Mouse (Mus musculus): Measurements from ENCODE around the gene Adamts4. TPM values are rescaled to one million over a fixed set of nuclear protein-coding genes. Genes with fewer than 3 reads are reported as not detected.
A peak's percentile ranks its signal among the peaks of the same experiment; 100 is the strongest.

The Adamts4 gene
- polyA plus RNA-seq, 1 experiment from 2014 or later: 4.1 TPM

DNA sequence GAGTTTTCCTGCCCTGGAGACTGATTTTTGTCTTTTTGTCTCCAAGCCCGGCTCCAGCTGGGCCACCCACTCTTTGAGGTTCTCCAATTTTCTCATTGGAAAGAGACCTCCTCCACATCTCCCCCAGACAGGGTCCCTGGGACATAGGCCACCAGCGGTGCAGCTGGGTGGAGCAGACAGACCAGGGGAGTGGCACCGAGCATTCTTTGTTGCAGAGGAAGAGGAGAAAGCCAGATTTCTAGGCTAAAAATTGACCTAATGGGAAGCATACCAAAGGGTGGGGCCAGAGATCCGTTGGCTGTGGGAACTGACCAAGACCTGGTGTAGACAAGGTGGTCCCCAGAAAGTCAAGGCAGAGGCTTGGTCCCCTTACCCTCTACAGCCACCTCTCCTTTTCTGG lies 2.3 kb upstream of the Adamts4 start:
- ATAC-seq (ENCODE audit: low FRiP score, low TSS enrichment): no peak
- peaks cover 20% of the 10 kb centered on the region for H3K36me3 ChIP-seq (ENCODE audit: control insufficient read depth, insufficient read depth, low read length)
- peak overlapping the region; percentile 77; the same call in 1 of the 2 replicates for H3K4me3 ChIP-seq (replicated peaks; ENCODE audit: low read depth, low read length)
- H3K9me3 ChIP-seq (ENCODE audit: control insufficient read depth, low read length): no peaks in the 10 kb centered on the region
- peak overlapping the region; percentile 85 for H3K4me2 ChIP-seq (ENCODE audit: low read length)
- no peak for DNase-seq
- H3K4me1 ChIP-seq (ENCODE audit: control insufficient read depth, insufficient read depth, low read length): peaks cover 36% of the 10 kb centered on the region
- peak overlapping the region; percentile 33; the same call in 1 of the 2 replicates for H3K27ac ChIP-seq (replicated peaks; ENCODE audit: low read depth, low read length)
- WGBS: 26% methylated on average over 4 of the region's 4 CpGs
- H3K27me3 ChIP-seq (ENCODE audit: control insufficient read depth, insufficient read depth, low read length): no peaks in the 10 kb centered on the region
- no peak overlapping the region for H3K9ac ChIP-seq (replicated peaks; ENCODE audit: low read length)

DNA sequence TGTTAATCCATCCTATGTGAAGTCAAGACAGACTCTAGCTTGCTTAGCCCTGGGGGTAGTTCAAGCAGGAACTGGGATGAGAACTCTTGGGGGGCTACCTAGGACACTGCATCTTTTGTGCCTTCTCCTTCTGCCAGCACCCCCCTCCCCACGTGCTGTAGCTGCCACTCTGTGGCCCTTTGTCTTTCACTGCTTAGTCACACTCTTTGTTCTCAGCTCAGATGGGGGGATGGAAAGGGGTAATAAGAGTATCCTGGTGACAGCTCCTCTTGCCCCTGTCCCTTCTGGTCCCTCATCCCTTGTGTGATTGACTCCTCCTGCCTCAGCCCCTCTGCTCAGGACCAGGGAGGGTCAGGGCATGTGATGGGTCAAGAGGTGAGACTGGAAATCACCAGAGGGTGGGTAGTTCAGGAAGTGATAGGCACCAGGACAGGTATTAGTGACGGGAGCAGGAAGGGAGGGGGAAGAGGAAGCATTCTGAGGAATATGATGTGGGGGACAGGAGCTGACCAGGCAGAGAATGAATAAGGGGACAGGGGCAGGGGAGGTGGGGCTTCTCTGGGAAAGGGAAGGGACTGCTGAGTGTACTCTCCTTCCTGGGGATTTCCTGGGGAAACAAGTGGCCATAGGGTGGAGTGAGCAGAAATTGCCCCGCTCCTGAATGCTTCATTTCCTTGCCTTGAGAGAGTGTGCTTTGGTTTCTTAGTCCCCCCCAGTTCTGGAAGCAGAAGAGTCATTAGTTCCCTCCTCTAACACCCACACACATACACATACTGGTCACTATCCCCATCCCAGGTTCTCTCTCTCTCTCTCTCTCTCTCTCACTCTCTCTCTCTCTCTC lies 1.6 kb upstream of the Adamts4 start:
- WGBS: 37% methylated on average over 3 of the region's 3 CpGs
- H3K27me3 ChIP-seq (ENCODE audit: control insufficient read depth, insufficient read depth, low read length): no peaks in the 10 kb centered on the region
- peaks cover 36% of the 10 kb centered on the region for H3K4me1 ChIP-seq (ENCODE audit: control insufficient read depth, insufficient read depth, low read length)
- H3K36me3 ChIP-seq (ENCODE audit: control insufficient read depth, insufficient read depth, low read length): peaks cover 13% of the 10 kb centered on the region
- no peak overlapping the region for H3K4me3 ChIP-seq (replicated peaks; ENCODE audit: low read depth, low read length)
- 0 out of 2 replicates have a peak overlapping the region, but pooled peaks have one; percentile 8 for H3K27ac ChIP-seq (replicated peaks; ENCODE audit: low read depth, low read length)
- no peaks in the 10 kb centered on the region for H3K9me3 ChIP-seq (ENCODE audit: control insufficient read depth, low read length)
- ATAC-seq (ENCODE audit: low FRiP score, low TSS enrichment) (no peak), DNase-seq (no peak)
- H3K4me2 ChIP-seq (ENCODE audit: low read length): no peak overlapping the region
- no peak overlapping the region for H3K9ac ChIP-seq (replicated peaks; ENCODE audit: low read length)

DNA sequence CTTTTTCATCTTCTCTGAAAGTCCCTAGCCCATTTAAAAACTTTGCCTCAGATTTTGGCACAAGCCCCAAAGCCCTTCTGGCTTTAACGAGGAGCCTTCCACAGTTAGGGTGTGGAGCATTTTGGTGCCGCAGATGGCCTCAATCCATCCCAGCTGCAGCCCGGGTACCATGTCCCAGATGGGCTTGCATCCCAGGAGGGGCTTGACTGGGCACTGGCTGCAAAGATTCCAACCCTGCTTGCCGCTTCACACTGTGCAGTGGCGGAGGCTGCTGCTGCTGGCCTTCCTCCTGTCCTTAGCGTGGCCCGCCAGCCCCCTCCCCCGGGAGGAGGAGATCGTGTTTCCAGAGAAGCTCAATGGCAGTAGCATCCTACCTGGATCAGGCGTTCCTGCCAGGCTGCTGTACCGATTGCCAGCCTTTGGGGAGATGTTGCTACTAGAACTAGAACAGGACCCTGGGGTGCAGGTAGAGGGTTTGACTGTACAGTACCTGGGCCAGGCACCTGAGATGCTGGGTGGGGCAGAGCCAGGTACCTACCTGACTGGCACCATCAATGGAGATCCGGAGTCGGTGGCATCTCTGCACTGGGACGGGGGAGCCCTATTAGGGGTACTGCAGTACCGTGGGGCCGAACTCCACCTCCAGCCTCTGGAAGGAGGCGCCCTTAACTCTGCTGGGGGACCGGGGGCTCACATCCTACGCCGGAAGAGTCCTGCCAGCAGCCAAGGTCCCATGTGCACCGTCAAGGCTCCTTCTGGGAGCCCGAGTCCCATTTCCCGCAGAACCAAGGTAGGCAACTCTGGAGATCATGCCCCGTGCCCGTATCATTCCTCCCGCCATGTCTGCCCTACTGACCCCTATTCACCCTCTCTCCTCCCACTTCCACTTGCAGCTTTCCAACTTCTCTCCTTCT lies 716 bp downstream of the Adamts4 start, which contains the start of gene Ndufs2:
Gene Ndufs2 (minus strand): TSS at position 709 of the 914 bp plus-strand sequence.
- DNase-seq (peak; percentile 46), ATAC-seq (ENCODE audit: low FRiP score, low TSS enrichment) (no peak)
- Histone ChIP-seq H3K4me1 (ENCODE audit: control insufficient read depth, insufficient read depth, low read length) (peaks cover 30% of the 10 kb centered on the region), H3K4me2 (ENCODE audit: low read length) (peak within 1 kb of the TSS; percentile 55), H3K4me3 (replicated peaks; ENCODE audit: low read depth, low read length) (peak within 1 kb of the TSS; percentile 25), H3K9ac (replicated peaks; ENCODE audit: low read length) (peak within 1 kb of the TSS; percentile 39), H3K9me3 (ENCODE audit: control insufficient read depth, low read length) (no peaks in the 10 kb centered on the region), H3K36me3 (ENCODE audit: control insufficient read depth, insufficient read depth, low read length) (no peaks in the 10 kb centered on the region), H3K27ac (replicated peaks; ENCODE audit: low read depth, low read length) (peak within 1 kb of the TSS; percentile 6; the same call in 1 of the 2 replicates), H3K27me3 (ENCODE audit: control insufficient read depth, insufficient read depth, low read length) (no peaks in the 10 kb centered on the region)
- WGBS: 9% methylated on average over 26 of the region's 26 CpGs

DNA sequence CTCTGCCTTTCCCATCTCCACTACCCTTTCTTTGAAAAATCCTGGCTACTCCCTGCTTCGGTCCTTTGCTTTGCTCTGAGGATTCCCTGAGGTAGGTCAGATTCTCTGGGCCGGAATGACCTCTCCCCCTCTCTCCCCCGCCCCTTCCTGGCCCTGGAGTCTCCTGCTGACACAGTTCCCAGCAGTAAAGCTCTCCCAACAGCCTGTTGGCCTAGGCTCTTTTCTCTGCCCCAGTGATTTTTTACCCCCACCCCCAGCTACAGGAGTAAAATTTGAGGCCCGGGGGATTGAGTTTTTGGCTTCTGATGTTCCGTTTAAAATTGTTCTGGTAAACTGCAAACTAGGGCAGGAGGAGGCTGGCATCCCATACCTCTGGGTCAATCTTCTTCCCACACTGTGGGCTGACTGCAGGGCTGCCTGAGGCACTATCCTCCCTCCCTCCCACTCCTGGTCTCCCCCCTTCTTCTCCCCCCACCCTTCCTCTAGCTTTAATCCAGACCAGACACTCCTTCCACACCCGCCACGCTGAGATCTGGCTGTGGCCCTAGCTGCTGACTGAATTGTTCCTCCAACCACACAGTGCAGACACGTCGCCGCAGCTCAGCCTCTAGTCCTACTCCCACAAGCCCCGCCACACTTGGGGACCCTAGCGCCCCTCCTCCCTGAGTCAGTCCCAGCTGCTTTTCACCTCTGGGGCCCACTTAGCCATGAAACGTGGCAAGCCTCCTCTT lies 1.5 kb downstream of the Adamts4 start:
- peak overlapping the region; percentile 55 for H3K4me2 ChIP-seq (ENCODE audit: low read length)
- ATAC-seq (ENCODE audit: low FRiP score, low TSS enrichment): no peak
- H3K4me1 ChIP-seq (ENCODE audit: control insufficient read depth, insufficient read depth, low read length): peaks cover 26% of the 10 kb centered on the region
- no peaks in the 10 kb centered on the region for H3K9me3 ChIP-seq (ENCODE audit: control insufficient read depth, low read length)
- 0 out of 2 replicates have a peak overlapping the region, but pooled peaks have one; percentile 6 for H3K27ac ChIP-seq (replicated peaks; ENCODE audit: low read depth, low read length)
- DNase-seq: peak; percentile 48
- H3K4me3 ChIP-seq (replicated peaks; ENCODE audit: low read depth, low read length): peak overlapping the region; percentile 25
- WGBS: 2% methylated on average over 13 of the region's 13 CpGs
- H3K36me3 ChIP-seq (ENCODE audit: control insufficient read depth, insufficient read depth, low read length): no peaks in the 10 kb centered on the region
- H3K27me3 ChIP-seq (ENCODE audit: control insufficient read depth, insufficient read depth, low read length): no peaks in the 10 kb centered on the region
- peak overlapping the region; percentile 39; the same call in 1 of the 2 replicates for H3K9ac ChIP-seq (replicated peaks; ENCODE audit: low read length)

DNA sequence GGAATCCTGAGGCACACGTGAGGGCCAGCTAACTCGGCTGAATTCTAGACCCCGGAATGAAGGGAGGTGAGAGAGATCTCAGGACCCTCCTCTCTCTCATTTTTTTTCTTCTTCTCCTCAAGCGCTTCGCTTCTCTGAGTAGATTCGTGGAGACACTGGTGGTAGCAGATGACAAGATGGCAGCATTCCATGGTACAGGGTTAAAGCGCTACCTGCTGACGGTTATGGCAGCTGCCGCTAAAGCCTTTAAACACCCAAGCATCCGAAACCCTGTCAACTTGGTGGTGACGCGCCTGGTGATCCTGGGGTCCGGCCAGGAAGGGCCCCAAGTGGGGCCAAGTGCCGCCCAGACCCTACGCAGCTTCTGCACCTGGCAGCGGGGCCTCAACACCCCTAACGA lies 2.2 kb downstream of the Adamts4 start:
- DNase-seq (peak; percentile 34), ATAC-seq (ENCODE audit: low FRiP score, low TSS enrichment) (no peak)
- H3K9ac ChIP-seq (replicated peaks; ENCODE audit: low read length): peak overlapping the region; percentile 39; the same call in 1 of the 2 replicates
- 41% methylated on average over 17 of the region's 17 CpGs for WGBS
- H3K36me3 ChIP-seq (ENCODE audit: control insufficient read depth, insufficient read depth, low read length): no peaks in the 10 kb centered on the region
- H3K4me1 ChIP-seq (ENCODE audit: control insufficient read depth, insufficient read depth, low read length): peaks cover 26% of the 10 kb centered on the region
- H3K9me3 ChIP-seq (ENCODE audit: control insufficient read depth, low read length): no peaks in the 10 kb centered on the region
- no peak overlapping the region for H3K4me3 ChIP-seq (replicated peaks; ENCODE audit: low read depth, low read length)
- no peaks in the 10 kb centered on the region for H3K27me3 ChIP-seq (ENCODE audit: control insufficient read depth, insufficient read depth, low read length)
- H3K4me2 ChIP-seq (ENCODE audit: low read length): peak overlapping the region; percentile 55
- 0 out of 2 replicates have a peak overlapping the region, but pooled peaks have one; percentile 6 for H3K27ac ChIP-seq (replicated peaks; ENCODE audit: low read depth, low read length)

DNA sequence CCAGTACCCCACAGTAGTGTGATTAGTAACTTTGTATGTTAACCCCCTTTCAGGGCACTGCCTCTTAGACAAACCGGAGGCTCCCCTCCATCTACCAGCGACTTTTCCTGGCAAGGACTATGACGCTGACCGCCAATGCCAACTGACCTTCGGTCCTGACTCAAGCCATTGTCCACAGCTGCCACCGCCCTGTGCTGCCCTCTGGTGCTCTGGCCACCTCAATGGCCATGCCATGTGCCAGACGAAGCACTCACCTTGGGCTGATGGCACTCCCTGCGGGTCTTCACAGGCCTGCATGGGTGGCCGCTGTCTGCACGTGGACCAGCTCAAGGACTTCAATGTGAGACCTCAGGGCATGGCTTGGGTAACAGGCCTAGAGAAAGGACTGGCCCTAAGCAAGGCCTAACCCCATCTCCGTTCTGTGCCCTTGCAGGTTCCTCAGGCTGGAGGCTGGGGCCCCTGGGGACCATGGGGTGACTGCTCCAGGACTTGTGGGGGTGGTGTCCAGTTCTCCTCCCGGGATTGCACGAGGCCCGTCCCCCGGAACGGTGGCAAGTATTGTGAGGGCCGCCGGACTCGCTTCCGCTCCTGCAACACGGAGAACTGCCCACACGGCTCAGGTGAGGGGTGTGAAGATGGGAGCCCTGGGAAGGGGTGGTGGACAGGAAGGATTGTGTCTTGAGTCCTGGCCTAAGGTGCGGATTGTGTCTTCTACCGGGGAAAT lies 6.0 kb downstream of the Adamts4 start:
- Histone ChIP-seq H3K9ac (replicated peaks; ENCODE audit: low read length) (no peak overlapping the region), H3K27ac (replicated peaks; ENCODE audit: low read depth, low read length) (no peak overlapping the region), H3K4me2 (ENCODE audit: low read length) (no peak overlapping the region), H3K9me3 (ENCODE audit: control insufficient read depth, low read length) (no peaks in the 10 kb centered on the region), H3K4me3 (replicated peaks; ENCODE audit: low read depth, low read length) (no peak overlapping the region), H3K36me3 (ENCODE audit: control insufficient read depth, insufficient read depth, low read length) (no peaks in the 10 kb centered on the region), H3K27me3 (ENCODE audit: control insufficient read depth, insufficient read depth, low read length) (no peaks in the 10 kb centered on the region), H3K4me1 (ENCODE audit: control insufficient read depth, insufficient read depth, low read length) (peaks cover 7% of the 10 kb centered on the region)
- WGBS: 92% methylated on average over 24 of the region's 24 CpGs
- no peak for ATAC-seq (ENCODE audit: low FRiP score, low TSS enrichment)
- DNase-seq: no peak

DNA sequence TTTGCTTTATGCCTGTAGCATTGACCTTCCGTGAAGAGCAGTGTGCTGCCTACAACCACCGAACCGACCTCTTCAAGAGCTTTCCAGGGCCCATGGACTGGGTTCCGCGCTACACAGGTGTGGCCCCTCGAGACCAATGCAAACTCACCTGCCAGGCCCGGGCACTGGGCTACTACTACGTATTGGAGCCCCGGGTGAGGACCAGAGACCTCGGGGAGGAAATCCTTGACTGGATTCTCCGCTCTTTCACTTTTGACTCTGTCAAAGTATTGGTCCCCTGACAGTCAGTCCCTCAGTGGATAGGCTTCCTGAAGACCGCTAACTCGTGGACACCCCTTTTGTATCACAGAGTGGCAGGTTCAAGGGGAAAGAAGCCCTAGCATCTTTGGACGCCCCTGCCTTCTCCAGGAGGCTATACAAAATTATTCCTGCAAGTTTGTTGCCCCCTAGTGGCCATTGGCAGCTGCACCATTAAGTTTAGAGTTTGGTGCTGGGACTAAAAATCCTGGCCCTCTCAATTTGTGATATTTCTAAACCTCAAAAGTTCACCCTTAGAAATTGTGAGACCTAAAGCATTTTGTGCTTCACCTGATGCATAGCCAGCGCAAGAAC lies 6.8 kb downstream of the Adamts4 start:
- no peak overlapping the region for H3K27ac ChIP-seq (replicated peaks; ENCODE audit: low read depth, low read length)
- H3K9ac ChIP-seq (replicated peaks; ENCODE audit: low read length): no peak overlapping the region
- no peak overlapping the region for H3K4me2 ChIP-seq (ENCODE audit: low read length)
- no peak overlapping the region for H3K4me3 ChIP-seq (replicated peaks; ENCODE audit: low read depth, low read length)
- peak; percentile 89 for DNase-seq
- WGBS: 68% methylated on average over 15 of the region's 15 CpGs
- no peaks in the 10 kb centered on the region for H3K27me3 ChIP-seq (ENCODE audit: control insufficient read depth, insufficient read depth, low read length)
- ATAC-seq (ENCODE audit: low FRiP score, low TSS enrichment): no peak
- 0 out of 2 replicates have a peak, but pooled peaks cover 3% of the 10 kb centered on the region for H3K4me1 ChIP-seq (ENCODE audit: control insufficient read depth, insufficient read depth, low read length)
- H3K36me3 ChIP-seq (ENCODE audit: control insufficient read depth, insufficient read depth, low read length): no peaks in the 10 kb centered on the region
- no peaks in the 10 kb centered on the region for H3K9me3 ChIP-seq (ENCODE audit: control insufficient read depth, low read length)

Measured in midbrain, embryonic 14.5 days (tissue).